Mouse (Mus musculus) limb, embryonic 15.5 days (tissue): ENCODE data around the gene Gm4787. TPM values are rescaled to one million over a fixed set of nuclear protein-coding genes. Genes with fewer than 3 reads are reported as not detected.

Experiments used
- polyA plus RNA-seq: library from polyadenylated mRNA; unstranded; fragments of >200 nt; fragmentation: Nextera tagmentation; extraction: Ambion mirVana; gene quantifications from 2 replicates; pipeline ENCODE4 v1.2.1, GENCODE M21; 2015

The Gm4787 gene
- polyA plus RNA-seq, 1 experiment from 2014 or later, result 0.20 TPM

Other genes starting within 250 kb of the Gm4787 start
- gene Slc8a3, start 46.3 kb downstream of the Gm4787 start, polyA plus RNA-seq, result 2.9 and 3.5 TPM in 2 replicates
- gene Adam4, start 42.5 kb upstream of the Gm4787 start, polyA plus RNA-seq, result 0.32 and 0.45 TPM in 2 replicates
- 115 and 123 TPM in 2 replicates for gene Cox16, start 105.7 kb upstream of the Gm4787 start, polyA plus RNA-seq
- gene Gm20498, start 153.4 kb upstream of the Gm4787 start, polyA plus RNA-seq, result 25.2 and 27.3 TPM in 2 replicates
- 32.2 and 35.0 TPM in 2 replicates for gene Synj2bp, start 153.4 kb upstream of the Gm4787 start, polyA plus RNA-seq
- 0.28 and 0.30 TPM in 2 replicates for gene Adam21, start 189.0 kb upstream of the Gm4787 start, polyA plus RNA-seq
- 54.5 and 63.1 TPM in 2 replicates for gene Med6, start 215.5 kb upstream of the Gm4787 start, polyA plus RNA-seq